Mouse (Mus musculus) frontal cortex, postnatal 36 days (tissue): ENCODE data around the gene Tubb5.
"Not testable (repeated sequence)": the region's sequence is repeated elsewhere in the genome, so short reads cannot be mapped to it uniquely, and the experiment has no call there.

Experiments used
- DNase-seq, 2 experiments: peaks; one replicate each; pipeline ENCODE4 v3.0.0; 2022; ENCODE audit warnings: low spot score in 2 of 2

Tubb5 gene

GRCm38 (mm10) chr17:35860831-35861197 lies 22.7 kb upstream of the Tubb5 start:
- no peak for DNase-seq

- no peak for DNase-seq
Observed at GRCm38 (mm10) chr17:35859835-35860234, 21.7 kb upstream of the Tubb5 start.

DNA sequence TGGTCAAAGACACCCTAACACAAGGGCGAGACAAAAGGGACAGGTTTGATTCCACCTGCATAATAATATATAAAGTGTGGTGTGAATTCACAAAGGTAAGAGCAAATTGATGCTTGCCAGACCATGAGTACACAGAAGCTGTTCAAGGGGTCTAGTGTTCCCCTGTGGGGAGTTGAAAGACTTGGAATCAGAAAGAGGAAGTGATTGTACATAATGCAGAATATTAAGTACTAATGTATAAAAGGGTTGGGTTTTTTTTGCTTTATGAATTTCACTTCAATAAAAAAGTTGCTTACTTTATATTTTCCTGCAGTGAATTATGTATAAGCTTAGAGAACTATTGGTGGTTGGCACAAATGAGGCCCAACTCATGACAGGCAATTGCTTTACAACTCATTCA lies 21.3 kb upstream of the Tubb5 start:
- DNase-seq = no peak

GRCm38 (mm10) chr17:35850974-35851373 lies 12.9 kb upstream of the Tubb5 start:
- DNase-seq = no peak

- DNase-seq = peak; percentile 47 to 51
Observed at GRCm38 (mm10) chr17:35848112-35848511, 10.0 kb upstream of the Tubb5 start.

GRCm38 (mm10) chr17:35843514-35843913 lies 5.4 kb upstream of the Tubb5 start:
- no peak for DNase-seq

DNA sequence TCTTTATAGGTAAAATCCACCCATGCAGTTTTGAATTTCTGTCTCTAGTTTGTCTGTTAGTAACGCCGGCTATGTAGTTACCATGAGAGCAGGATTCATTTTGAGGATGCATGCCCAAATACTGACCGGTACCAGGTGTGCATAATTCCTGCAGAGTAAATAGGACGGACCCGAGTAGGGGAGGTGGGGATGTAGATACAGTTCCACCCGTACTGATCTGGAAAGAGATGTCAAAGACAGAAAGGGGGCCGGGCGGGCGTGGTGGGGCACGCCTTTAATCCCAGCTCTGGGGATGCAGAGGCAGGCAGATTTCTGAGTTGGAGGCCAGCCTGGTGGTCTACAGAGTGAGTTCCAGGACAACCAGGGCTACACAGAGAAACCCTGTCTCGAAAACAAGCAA lies 3.9 kb upstream of the Tubb5 start:
- no peak for DNase-seq

- DNase-seq = peak; percentile 99 to 100
Observed at GRCm38 (mm10) chr17:35841076-35841950, 3.2 kb upstream of the Tubb5 start, which contains the start of gene Mdc1. Mdc1 (plus strand) TSS chr17:35841515.

DNA sequence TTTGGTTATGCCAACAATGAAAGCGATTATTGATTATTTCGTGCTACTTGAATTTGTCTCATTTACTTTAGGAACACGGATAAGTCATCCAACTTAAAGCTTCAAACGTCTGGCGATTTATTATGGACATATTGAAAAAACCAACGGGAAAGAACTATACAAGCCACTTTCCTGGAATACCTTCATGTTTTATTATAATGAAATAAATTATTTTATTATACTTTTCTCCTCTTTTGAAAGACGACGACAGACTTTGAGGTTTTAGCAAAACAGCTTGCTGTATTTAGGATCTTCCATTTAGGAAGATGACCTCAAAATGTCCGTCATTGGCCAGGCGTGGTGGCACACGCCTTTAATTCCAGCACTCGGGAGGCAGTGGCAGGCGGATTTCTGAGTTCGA lies 2.5 kb upstream of the Tubb5 start:
- no peak for DNase-seq

- DNase-seq = not testable (repeated sequence)
Observed at GRCm38 (mm10) chr17:35839002-35839401, 896 bp upstream of the Tubb5 start.

GRCm38 (mm10) chr17:35838570-35838969 lies 464 bp upstream of the Tubb5 start:
- DNase-seq = no peak

- peak; percentile 45 to 52 for DNase-seq
Observed at GRCm38 (mm10) chr17:35837487-35837886, 619 bp downstream of the Tubb5 start.

- DNase-seq = peak; percentile 77 to 80
Observed at GRCm38 (mm10) chr17:35836991-35837422, 1.1 kb downstream of the Tubb5 start.

DNA sequence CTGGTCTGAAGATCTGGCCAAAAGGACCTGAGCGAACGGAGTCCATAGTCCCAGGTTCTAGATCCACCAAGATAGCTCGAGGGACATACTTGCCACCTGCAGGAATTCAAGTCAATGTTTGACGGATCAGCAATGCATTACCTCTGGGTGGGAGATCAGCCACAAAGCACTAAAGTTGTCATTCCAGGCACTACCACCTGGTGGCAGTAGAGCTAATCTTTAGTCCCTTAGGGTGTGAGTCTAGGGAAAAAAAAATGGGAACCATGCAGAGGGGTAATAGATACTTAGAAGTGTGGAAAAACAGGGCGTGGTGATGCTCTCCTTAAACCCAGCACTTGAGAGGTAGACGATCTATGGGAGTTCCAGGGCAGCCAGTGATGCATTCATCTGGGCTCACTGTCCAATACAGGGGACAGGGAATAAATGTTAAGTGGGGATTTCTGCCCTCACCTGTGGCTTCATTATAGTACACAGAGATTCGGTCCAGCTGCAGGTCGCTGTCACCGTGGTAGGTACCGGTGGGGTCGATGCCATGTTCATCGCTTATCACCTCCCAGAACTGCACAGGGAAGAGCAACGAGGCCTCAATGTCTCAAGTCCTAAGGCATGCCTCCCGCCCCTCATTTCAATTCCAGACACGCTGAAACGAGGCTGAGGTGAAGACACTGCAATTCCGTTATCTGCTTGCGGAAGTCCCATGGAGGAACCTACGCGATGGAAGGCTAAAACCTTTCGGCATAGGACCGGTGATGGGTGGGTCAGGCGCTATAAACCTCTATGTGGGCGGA lies 1.7 kb downstream of the Tubb5 start:
- DNase-seq = peak; percentile 86 to 94

DNA sequence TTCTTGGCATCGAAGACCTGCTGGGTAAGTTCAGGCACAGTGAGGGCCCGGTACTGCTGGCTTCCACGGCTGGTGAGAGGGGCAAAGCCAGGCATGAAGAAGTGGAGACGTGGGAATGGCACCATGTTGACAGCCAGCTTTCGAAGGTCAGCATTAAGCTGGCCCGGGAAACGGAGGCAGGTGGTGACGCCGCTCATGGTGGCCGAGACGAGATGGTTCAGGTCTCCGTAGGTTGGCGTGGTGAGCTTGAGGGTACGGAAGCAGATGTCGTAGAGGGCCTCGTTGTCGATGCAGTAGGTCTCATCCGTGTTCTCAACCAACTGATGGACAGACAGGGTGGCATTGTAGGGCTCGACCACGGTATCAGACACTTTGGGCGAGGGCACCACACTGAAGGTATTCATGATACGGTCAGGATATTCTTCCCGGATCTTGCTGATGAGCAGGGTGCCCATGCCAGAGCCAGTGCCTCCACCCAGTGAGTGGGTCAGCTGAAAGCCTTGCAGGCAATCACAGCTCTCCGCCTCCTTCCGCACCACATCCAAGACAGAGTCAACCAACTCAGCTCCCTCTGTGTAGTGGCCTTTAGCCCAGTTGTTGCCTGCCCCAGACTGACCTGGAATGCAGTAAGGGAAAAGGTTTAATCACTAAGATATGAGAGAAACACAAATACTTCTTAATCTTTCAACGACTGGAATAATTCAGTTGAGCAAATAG lies 2.5 kb downstream of the Tubb5 start:
- DNase-seq = no peak

- peak in 1 of 2 experiments; percentile 52 for DNase-seq
Observed at GRCm38 (mm10) chr17:35834696-35835422, 3.2 kb downstream of the Tubb5 start.

GRCm38 (mm10) chr17:35833894-35834293 lies 4.2 kb downstream of the Tubb5 start:
- no peak for DNase-seq

DNA sequence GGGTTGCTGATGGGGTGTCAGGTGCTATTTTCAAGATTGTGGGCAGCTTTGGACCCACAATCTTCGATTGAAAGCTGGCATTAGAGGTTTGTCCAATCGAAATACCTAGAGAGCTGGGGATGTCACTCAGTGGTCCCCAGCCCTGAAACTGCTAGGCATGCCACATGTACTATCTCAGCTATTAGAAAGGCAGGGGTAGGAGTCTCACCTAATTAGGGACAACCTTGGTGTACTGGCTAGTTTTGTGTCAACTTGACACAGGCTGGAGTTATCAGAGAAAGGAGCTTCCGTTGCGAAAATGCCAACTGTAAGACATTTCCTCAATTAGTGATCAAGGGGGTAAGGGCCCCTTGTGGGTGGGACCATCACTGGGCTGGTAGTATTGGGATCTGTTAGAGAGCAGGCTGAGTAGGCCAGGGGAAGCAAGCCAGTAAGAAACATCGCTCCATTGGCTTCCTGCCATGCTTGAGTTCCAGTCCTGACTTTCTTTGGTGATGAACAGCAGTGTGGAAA lies 4.8 kb downstream of the Tubb5 start:
- DNase-seq = no peak

GRCm38 (mm10) chr17:35832400-35833238 lies 5.5 kb downstream of the Tubb5 start:
- no peak for DNase-seq

DNA sequence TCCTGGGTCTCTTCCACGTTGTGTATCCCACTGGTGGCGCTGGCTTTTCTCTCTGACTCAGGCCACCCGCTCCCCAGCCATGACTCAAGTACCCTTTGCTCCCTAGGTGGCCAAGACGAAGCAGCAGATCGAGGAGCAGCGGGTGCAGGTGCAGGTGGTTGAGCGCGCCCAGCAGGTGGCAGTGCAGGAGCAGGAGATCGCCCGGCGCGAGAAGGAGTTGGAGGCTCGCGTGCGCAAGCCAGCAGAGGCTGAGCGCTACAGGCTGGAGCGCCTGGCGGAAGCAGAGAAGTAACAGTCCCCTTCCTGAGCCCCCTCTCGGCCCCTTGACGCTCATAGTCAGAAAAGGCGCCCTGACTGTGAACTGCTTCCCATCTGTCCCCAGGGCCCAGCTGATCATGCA lies 8.4 kb downstream of the Tubb5 start:
- DNase-seq = peak; percentile 81 to 82
